Mouse (Mus musculus): ENCODE results near the gene Riiad1. TPM values are rescaled to one million over a fixed set of nuclear protein-coding genes. Genes with fewer than 3 reads are reported as not detected.

The Riiad1 gene
- polyA plus RNA-seq (2015; fragmentation: Nextera tagmentation; extraction: Ambion mirVana) = 15.9 and 16.9 TPM in 2 replicates

GRCm38 (mm10) chr3:94480291-94480884 is at the start of gene Riiad1:
Gene Riiad1, minus strand, starts transcription at chr3:94480341.

GRCm38 (mm10) chr3:94477981-94478422 is 2.1 kb downstream of the Riiad1 start, which contains the start of gene Celf3:
Gene Celf3, plus strand, starts transcription at chr3:94478295.

GRCm38 (mm10) chr3:94443597-94443964 is 36.6 kb downstream of the Riiad1 start, which contains the start of gene Oaz3:
Gene Oaz3, minus strand, starts transcription at chr3:94443915.

GRCm38 (mm10) chr3:94442951-94443596 is 37.1 kb downstream of the Riiad1 start, which contains the start of gene Mrpl9:
Gene Mrpl9, plus strand, starts transcription at chr3:94443318.

Other genes with a start within 250 kb of the Riiad1 start
- not detected in 2 replicates for gene Gm4778, start 216.3 kb downstream of the Riiad1 start, polyA plus RNA-seq (2015; fragmentation: Nextera tagmentation; extraction: Ambion mirVana)
- 66.1 and 69.3 TPM in 2 replicates for gene Them4, start 170.3 kb downstream of the Riiad1 start, polyA plus RNA-seq (2015; fragmentation: Nextera tagmentation; extraction: Ambion mirVana)
- 0.21 TPM in 1 of 2 replicates, not detected in the other for gene Them5, start 138.2 kb downstream of the Riiad1 start, polyA plus RNA-seq (2015; fragmentation: Nextera tagmentation; extraction: Ambion mirVana)
- gene C2cd4d, start 117.9 kb downstream of the Riiad1 start, polyA plus RNA-seq (2015; fragmentation: Nextera tagmentation; extraction: Ambion mirVana) = 3.7 and 4.0 TPM in 2 replicates
- 0.18 and 0.51 TPM in 2 replicates for gene Rorc, start 107.5 kb downstream of the Riiad1 start, polyA plus RNA-seq (2015; fragmentation: Nextera tagmentation; extraction: Ambion mirVana)
- gene Lingo4, start 81.8 kb downstream of the Riiad1 start, polyA plus RNA-seq (2015; fragmentation: Nextera tagmentation; extraction: Ambion mirVana) = 3.1 and 3.6 TPM in 2 replicates
- 35.9 and 36.0 TPM in 2 replicates for gene Tdrkh, start 67.1 kb downstream of the Riiad1 start, polyA plus RNA-seq (2015; fragmentation: Nextera tagmentation; extraction: Ambion mirVana)
- gene Mrpl9, start 37.0 kb downstream of the Riiad1 start, polyA plus RNA-seq (2015; fragmentation: Nextera tagmentation; extraction: Ambion mirVana) = 60.7 and 62.2 TPM in 2 replicates
- 0.80 and 0.92 TPM in 2 replicates for gene Oaz3, start 36.4 kb downstream of the Riiad1 start, polyA plus RNA-seq (2015; fragmentation: Nextera tagmentation; extraction: Ambion mirVana)
- 139 and 159 TPM in 2 replicates for gene Celf3, start 2.0 kb downstream of the Riiad1 start, polyA plus RNA-seq (2015; fragmentation: Nextera tagmentation; extraction: Ambion mirVana)
- gene Snx27, start 102.4 kb upstream of the Riiad1 start, polyA plus RNA-seq (2015; fragmentation: Nextera tagmentation; extraction: Ambion mirVana) = 97.1 and 100 TPM in 2 replicates
- not detected in 2 replicates for gene Gm10972, start 162.8 kb upstream of the Riiad1 start, polyA plus RNA-seq (2015; fragmentation: Nextera tagmentation; extraction: Ambion mirVana)
- gene Tuft1, start 178.5 kb upstream of the Riiad1 start, polyA plus RNA-seq (2015; fragmentation: Nextera tagmentation; extraction: Ambion mirVana) = 5.3 and 5.7 TPM in 2 replicates
- 0.49 and 0.80 TPM in 2 replicates for gene Selenbp2, start 213.2 kb upstream of the Riiad1 start, polyA plus RNA-seq (2015; fragmentation: Nextera tagmentation; extraction: Ambion mirVana)

Data from neural tube, postnatal 0 days (tissue).